Mouse (Mus musculus) effector memory CD4-positive, alpha-beta T cell, adult 7 months (primary cell): ENCODE data around the gene Cldn2. TPM values are rescaled to one million over a fixed set of nuclear protein-coding genes. Genes with fewer than 3 reads are reported as not detected.

Experiments used
- polyA plus RNA-seq: library from polyadenylated mRNA; unstranded; fragments of 100-300 nt; shearing (Covaris generic); gene quantifications from one replicate; pipeline ENCODE4 v1.2.1, GENCODE M21; 2017

The Cldn2 gene
- not detected for polyA plus RNA-seq

DNA sequence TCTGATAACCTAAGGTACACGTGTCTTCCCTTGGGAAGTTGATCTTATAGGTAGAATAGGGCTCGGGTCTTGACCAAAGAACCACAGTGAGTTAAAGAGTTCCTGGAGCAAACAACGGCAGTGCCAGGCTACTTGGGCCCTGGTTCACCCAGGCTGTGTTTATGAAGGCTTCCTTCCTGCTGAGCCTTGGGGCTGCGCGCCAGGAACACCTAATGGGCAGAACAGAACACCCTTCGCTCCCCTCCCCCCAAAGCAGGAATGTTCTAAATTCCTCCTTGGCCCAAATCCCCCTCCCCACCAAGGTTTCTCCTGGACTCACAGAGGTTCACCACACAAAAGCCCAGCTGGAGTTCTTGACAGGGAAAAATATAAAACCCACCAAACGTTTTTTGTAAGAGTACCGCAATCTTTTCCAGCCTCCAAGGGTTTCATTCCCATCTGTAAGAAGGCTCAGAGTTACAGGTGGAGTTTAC lies at the start of gene Cldn2:
Cldn2 (plus strand) TSS at position 423 of the 473 bp plus-strand sequence.

DNA sequence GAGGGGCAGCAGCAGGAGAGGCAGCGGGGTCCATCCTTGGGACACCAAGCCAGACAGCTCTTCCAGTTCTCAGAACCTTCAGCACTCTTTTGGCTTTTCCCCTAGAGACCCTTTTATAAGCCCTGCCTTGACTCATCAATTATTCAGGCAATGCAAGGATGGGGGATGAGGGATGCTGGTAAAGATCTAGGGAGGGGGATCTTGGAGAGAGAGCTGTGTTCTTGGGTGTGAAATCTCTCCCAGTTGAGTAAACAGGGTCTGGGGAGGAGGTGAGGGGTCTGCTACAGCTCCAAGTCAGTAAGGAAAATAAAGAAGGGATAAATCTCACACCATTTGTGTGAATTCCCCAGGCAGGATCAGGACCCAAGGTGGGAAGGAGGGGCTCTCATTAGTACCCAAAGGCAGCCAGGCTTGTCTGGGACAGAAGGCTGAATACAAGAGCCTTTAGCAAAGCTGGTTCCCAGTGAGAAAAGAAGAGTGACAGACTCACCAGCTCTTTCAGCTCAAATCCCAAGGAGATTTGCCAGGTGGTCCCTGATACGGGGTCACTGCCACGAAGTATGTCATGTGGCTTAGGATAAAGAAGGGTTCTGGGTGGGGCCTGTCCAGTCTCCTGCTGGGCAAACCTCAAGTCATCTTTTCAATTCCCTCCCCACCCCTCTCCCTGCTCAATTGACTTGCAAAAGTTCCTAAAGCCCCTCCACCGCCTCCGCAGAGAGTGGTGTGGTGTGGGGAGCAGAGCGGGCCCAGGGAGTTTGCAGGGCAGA lies 18.2 kb upstream of the Cldn2 start, which contains the start of gene Ripply1:
Ripply1 (minus strand) TSS at position 76 of the 767 bp plus-strand sequence.

Other genes starting within 250 kb of the Cldn2 start
- gene Rnf128, start 237.5 kb upstream of the Cldn2 start, polyA plus RNA-seq: 19.0 TPM
- 10.2 TPM for gene Tbc1d8b, start 115.8 kb upstream of the Cldn2 start, polyA plus RNA-seq
- 2.0 TPM for gene Gm15013, start 86.3 kb upstream of the Cldn2 start, polyA plus RNA-seq
- gene Ripply1, start 18.5 kb upstream of the Cldn2 start, polyA plus RNA-seq: not detected
- gene Morc4, start 70.8 kb downstream of the Cldn2 start, polyA plus RNA-seq: 0.34 TPM
- gene Rbm41, start 197.8 kb downstream of the Cldn2 start, polyA plus RNA-seq: 13.5 TPM